Mouse (Mus musculus): Measurements from ENCODE around the gene Gm39115. TPM values are rescaled to one million over a fixed set of nuclear protein-coding genes. Genes with fewer than 3 reads are reported as not detected.
A peak's percentile ranks its signal among the peaks of the same experiment; 100 is the strongest.
"Not testable (repeated sequence)": the region's sequence is repeated elsewhere in the genome, so short reads cannot be mapped to it uniquely, and the experiment has no call there.

Gene Gm39115
- not detected in 2 replicates for polyA plus RNA-seq (2014; fragmentation: Nextera tagmentation; extraction: Ambion mirVana)

GRCm38 (mm10) chr7:142135934-142136333 lies at the start of gene Gm39115:
Gm39115 (minus strand) TSS chr7:142136034.
- DNase-seq (ENCODE audit: low spot score); H3K36me3 ChIP-seq (replicated peaks; ENCODE audit: control insufficient read depth, insufficient read depth); H3K9ac ChIP-seq; H3K27ac ChIP-seq; H3K4me1 ChIP-seq (replicated peaks; ENCODE audit: control insufficient read depth, insufficient read depth, low read length); H3K4me2 ChIP-seq (replicated peaks); H3K9me3 ChIP-seq (ENCODE audit: control insufficient read depth, low read length); ATAC-seq (ENCODE audit: low FRiP score); H3K4me3 ChIP-seq (replicated peaks; ENCODE audit: low read length); H3K27me3 ChIP-seq (ENCODE audit: control insufficient read depth, insufficient read depth, low read length): not testable (repeated sequence)
- WGBS = 43% methylated on average over 2 of the region's 2 CpGs

- Histone ChIP-seq H3K4me3 (replicated peaks; ENCODE audit: low read length) (no peak overlapping the region), H3K27ac (no peak overlapping the region), H3K27me3 (ENCODE audit: control insufficient read depth, insufficient read depth, low read length) (no peaks in the 10 kb centered on the region), H3K9ac (no peak overlapping the region), H3K4me2 (replicated peaks) (no peak overlapping the region), H3K9me3 (ENCODE audit: control insufficient read depth, low read length) (no peaks in the 10 kb centered on the region), H3K4me1 (replicated peaks; ENCODE audit: control insufficient read depth, insufficient read depth, low read length) (no peaks in the 10 kb centered on the region), H3K36me3 (replicated peaks; ENCODE audit: control insufficient read depth, insufficient read depth) (no peaks in the 10 kb centered on the region)
- DNase-seq (ENCODE audit: low spot score) (no peak), ATAC-seq (ENCODE audit: low FRiP score) (no peak)
- WGBS = 52% methylated on average over 1 of the region's 1 CpGs
Observed at GRCm38 (mm10) chr7:142181021-142181420, 45.2 kb upstream of the Gm39115 start.

- Histone ChIP-seq H3K9ac (no peak overlapping the region), H3K9me3 (ENCODE audit: control insufficient read depth, low read length) (no peaks in the 10 kb centered on the region), H3K4me1 (replicated peaks; ENCODE audit: control insufficient read depth, insufficient read depth, low read length) (no peaks in the 10 kb centered on the region), H3K4me2 (replicated peaks) (no peak overlapping the region), H3K36me3 (replicated peaks; ENCODE audit: control insufficient read depth, insufficient read depth) (no peaks in the 10 kb centered on the region), H3K27ac (no peak overlapping the region), H3K4me3 (replicated peaks; ENCODE audit: low read length) (no peak overlapping the region), H3K27me3 (ENCODE audit: control insufficient read depth, insufficient read depth, low read length) (no peaks in the 10 kb centered on the region)
- WGBS = 94% methylated on average over 1 of the region's 1 CpGs
- no peak for DNase-seq (ENCODE audit: low spot score)
- ATAC-seq (ENCODE audit: low FRiP score) = no peak
Observed at GRCm38 (mm10) chr7:142178685-142179084, 42.9 kb upstream of the Gm39115 start.

GRCm38 (mm10) chr7:142175905-142176304 lies 40.1 kb upstream of the Gm39115 start, which contains the start of gene Krtap5-2:
Krtap5-2 (minus strand) TSS chr7:142176005.
- H3K9ac ChIP-seq; H3K36me3 ChIP-seq (replicated peaks; ENCODE audit: control insufficient read depth, insufficient read depth); H3K4me1 ChIP-seq (replicated peaks; ENCODE audit: control insufficient read depth, insufficient read depth, low read length); H3K27ac ChIP-seq; H3K9me3 ChIP-seq (ENCODE audit: control insufficient read depth, low read length); H3K4me3 ChIP-seq (replicated peaks; ENCODE audit: low read length); H3K27me3 ChIP-seq (ENCODE audit: control insufficient read depth, insufficient read depth, low read length); H3K4me2 ChIP-seq (replicated peaks); ATAC-seq (ENCODE audit: low FRiP score); DNase-seq (ENCODE audit: low spot score): not testable (repeated sequence)

GRCm38 (mm10) chr7:142169836-142170235 lies 34.0 kb upstream of the Gm39115 start:
- no peak overlapping the region for H3K4me3 ChIP-seq (replicated peaks; ENCODE audit: low read length)
- H3K27ac ChIP-seq = no peak overlapping the region
- H3K27me3 ChIP-seq (ENCODE audit: control insufficient read depth, insufficient read depth, low read length) = no peaks in the 10 kb centered on the region
- no peaks in the 10 kb centered on the region for H3K36me3 ChIP-seq (replicated peaks; ENCODE audit: control insufficient read depth, insufficient read depth)
- WGBS = 49% methylated on average over 3 of the region's 3 CpGs
- DNase-seq (ENCODE audit: low spot score) (peak; percentile 72), ATAC-seq (ENCODE audit: low FRiP score) (no peak)
- no peaks in the 10 kb centered on the region for H3K9me3 ChIP-seq (ENCODE audit: control insufficient read depth, low read length)
- no peaks in the 10 kb centered on the region for H3K4me1 ChIP-seq (replicated peaks; ENCODE audit: control insufficient read depth, insufficient read depth, low read length)
- no peak overlapping the region for H3K9ac ChIP-seq
- no peak overlapping the region for H3K4me2 ChIP-seq (replicated peaks)

GRCm38 (mm10) chr7:142165639-142166038 lies 29.8 kb upstream of the Gm39115 start, which contains the start of gene Gm4553:
Gm4553 (minus strand) TSS chr7:142165739.
- not testable (repeated sequence) for H3K27me3 ChIP-seq (ENCODE audit: control insufficient read depth, insufficient read depth, low read length); H3K4me2 ChIP-seq (replicated peaks); ATAC-seq (ENCODE audit: low FRiP score); H3K4me3 ChIP-seq (replicated peaks; ENCODE audit: low read length); H3K9ac ChIP-seq; DNase-seq (ENCODE audit: low spot score); H3K36me3 ChIP-seq (replicated peaks; ENCODE audit: control insufficient read depth, insufficient read depth); H3K4me1 ChIP-seq (replicated peaks; ENCODE audit: control insufficient read depth, insufficient read depth, low read length); H3K27ac ChIP-seq; H3K9me3 ChIP-seq (ENCODE audit: control insufficient read depth, low read length)

GRCm38 (mm10) chr7:142159366-142159765 lies 23.5 kb upstream of the Gm39115 start:
- Histone ChIP-seq H3K9ac (no peak overlapping the region), H3K36me3 (replicated peaks; ENCODE audit: control insufficient read depth, insufficient read depth) (no peaks in the 10 kb centered on the region), H3K4me3 (replicated peaks; ENCODE audit: low read length) (no peak overlapping the region), H3K4me2 (replicated peaks) (no peak overlapping the region), H3K27me3 (ENCODE audit: control insufficient read depth, insufficient read depth, low read length) (no peaks in the 10 kb centered on the region), H3K4me1 (replicated peaks; ENCODE audit: control insufficient read depth, insufficient read depth, low read length) (no peaks in the 10 kb centered on the region), H3K27ac (no peak overlapping the region), H3K9me3 (ENCODE audit: control insufficient read depth, low read length) (no peaks in the 10 kb centered on the region)
- WGBS = 93% methylated on average over 3 of the region's 3 CpGs
- ATAC-seq (ENCODE audit: low FRiP score) = no peak
- DNase-seq (ENCODE audit: low spot score) = no peak

- WGBS = 69% methylated on average over 2 of the region's 2 CpGs
- not testable (repeated sequence) for H3K4me1 ChIP-seq (replicated peaks; ENCODE audit: control insufficient read depth, insufficient read depth, low read length); H3K27me3 ChIP-seq (ENCODE audit: control insufficient read depth, insufficient read depth, low read length); H3K36me3 ChIP-seq (replicated peaks; ENCODE audit: control insufficient read depth, insufficient read depth); H3K4me2 ChIP-seq (replicated peaks); H3K27ac ChIP-seq; ATAC-seq (ENCODE audit: low FRiP score); DNase-seq (ENCODE audit: low spot score); H3K4me3 ChIP-seq (replicated peaks; ENCODE audit: low read length); H3K9ac ChIP-seq; H3K9me3 ChIP-seq (ENCODE audit: control insufficient read depth, low read length)
Observed at GRCm38 (mm10) chr7:142157013-142157412, 21.2 kb upstream of the Gm39115 start, which contains the start of gene Gm29735. Gm29735 (minus strand) TSS chr7:142157113.

- H3K36me3 ChIP-seq (replicated peaks; ENCODE audit: control insufficient read depth, insufficient read depth) = no peaks in the 10 kb centered on the region
- H3K9me3 ChIP-seq (ENCODE audit: control insufficient read depth, low read length) = no peaks in the 10 kb centered on the region
- H3K4me1 ChIP-seq (replicated peaks; ENCODE audit: control insufficient read depth, insufficient read depth, low read length) = no peaks in the 10 kb centered on the region
- WGBS = 71% methylated on average over 1 of the region's 1 CpGs
- H3K4me2 ChIP-seq (replicated peaks) = no peak overlapping the region
- no peaks in the 10 kb centered on the region for H3K27me3 ChIP-seq (ENCODE audit: control insufficient read depth, insufficient read depth, low read length)
- no peak overlapping the region for H3K4me3 ChIP-seq (replicated peaks; ENCODE audit: low read length)
- H3K27ac ChIP-seq = no peak overlapping the region
- DNase-seq (ENCODE audit: low spot score) (no peak), ATAC-seq (ENCODE audit: low FRiP score) (no peak)
- H3K9ac ChIP-seq = no peak overlapping the region
Observed at GRCm38 (mm10) chr7:142155308-142155707, 19.5 kb upstream of the Gm39115 start.

- no peak overlapping the region for H3K9ac ChIP-seq
- no peaks in the 10 kb centered on the region for H3K27me3 ChIP-seq (ENCODE audit: control insufficient read depth, insufficient read depth, low read length)
- H3K36me3 ChIP-seq (replicated peaks; ENCODE audit: control insufficient read depth, insufficient read depth) = no peaks in the 10 kb centered on the region
- H3K4me2 ChIP-seq (replicated peaks) = no peak overlapping the region
- DNase-seq (ENCODE audit: low spot score) (no peak), ATAC-seq (ENCODE audit: low FRiP score) (no peak)
- H3K9me3 ChIP-seq (ENCODE audit: control insufficient read depth, low read length) = no peaks in the 10 kb centered on the region
- 90% methylated on average over 4 of the region's 4 CpGs for WGBS
- no peak overlapping the region for H3K4me3 ChIP-seq (replicated peaks; ENCODE audit: low read length)
- no peak overlapping the region for H3K27ac ChIP-seq
- H3K4me1 ChIP-seq (replicated peaks; ENCODE audit: control insufficient read depth, insufficient read depth, low read length) = no peaks in the 10 kb centered on the region
Observed at GRCm38 (mm10) chr7:142152191-142152590, 16.4 kb upstream of the Gm39115 start.
